Mouse (Mus musculus): ENCODE measurements around the gene Auts2. TPM values are rescaled to one million over a fixed set of nuclear protein-coding genes. Genes with fewer than 3 reads are reported as not detected.

Gene Auts2
- polyA plus RNA-seq, 2 experiments = 38.3 to 50.8 TPM

DNA sequence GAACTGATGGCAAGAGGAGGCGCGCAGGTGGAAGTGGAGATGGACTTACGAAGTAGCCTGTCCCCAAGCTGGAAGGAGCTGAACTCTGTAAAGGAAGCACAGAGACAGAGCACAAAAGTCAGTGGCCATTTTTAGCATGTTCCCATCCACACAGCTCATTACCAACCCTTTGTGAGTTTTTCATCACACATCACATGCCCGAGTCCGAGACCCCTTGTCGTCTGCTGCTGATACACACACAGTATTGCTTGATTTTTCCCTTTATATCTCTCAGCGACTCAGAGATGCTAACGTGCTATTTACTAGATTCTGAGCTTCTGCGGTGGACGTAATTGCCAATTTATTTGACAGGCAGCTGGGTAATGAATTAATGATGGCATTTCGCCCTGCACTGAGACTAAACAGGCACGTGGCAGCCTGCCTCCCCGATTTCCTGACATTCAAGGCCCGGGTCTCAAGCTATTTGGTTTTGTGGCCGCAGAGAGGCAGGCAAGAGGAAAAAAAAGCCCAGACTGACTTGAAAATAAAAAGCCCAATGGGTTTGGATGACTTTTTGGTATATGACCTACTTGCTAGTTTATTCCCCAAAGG is 512.1 kb downstream of the Auts2 start:
- ATAC-seq (ENCODE audit: low FRiP score, low read depth) (no peak), DNase-seq (ENCODE audit: low spot score) (no peak)
- Histone ChIP-seq H3K9me3 (ENCODE audit: control insufficient read depth, low read length) (no peaks in the 10 kb centered on the region), H3K36me3 (ENCODE audit: control insufficient read depth, insufficient read depth, low read length) (0 out of 2 replicates have a peak, but pooled peaks cover 3% of the 10 kb centered on the region), H3K27ac (replicated peaks; ENCODE audit: low read depth, low read length) (no peak overlapping the region), H3K9ac (ENCODE audit: low read depth, low read length, severe bottlenecking) (no peak overlapping the region), H3K4me1 (ENCODE audit: control insufficient read depth, insufficient read depth, low read length) (peaks cover 3% of the 10 kb centered on the region; the same call in 1 of the 2 replicates), H3K4me3 (replicated peaks; ENCODE audit: low read length) (no peak overlapping the region), H3K27me3 (ENCODE audit: control insufficient read depth, insufficient read depth, low read length) (no peaks in the 10 kb centered on the region), H3K4me2 (replicated peaks; ENCODE audit: low read depth, low read length, severe bottlenecking) (no peak overlapping the region)
- 35% methylated on average over 15 of the region's 15 CpGs for WGBS
- no peak for TF ChIP-seq POLR2A (IDR thresholded peaks at IDR 0.05; ENCODE audit: borderline replicate concordance, extremely low read depth, insufficient read depth, insufficient read length)

DNA sequence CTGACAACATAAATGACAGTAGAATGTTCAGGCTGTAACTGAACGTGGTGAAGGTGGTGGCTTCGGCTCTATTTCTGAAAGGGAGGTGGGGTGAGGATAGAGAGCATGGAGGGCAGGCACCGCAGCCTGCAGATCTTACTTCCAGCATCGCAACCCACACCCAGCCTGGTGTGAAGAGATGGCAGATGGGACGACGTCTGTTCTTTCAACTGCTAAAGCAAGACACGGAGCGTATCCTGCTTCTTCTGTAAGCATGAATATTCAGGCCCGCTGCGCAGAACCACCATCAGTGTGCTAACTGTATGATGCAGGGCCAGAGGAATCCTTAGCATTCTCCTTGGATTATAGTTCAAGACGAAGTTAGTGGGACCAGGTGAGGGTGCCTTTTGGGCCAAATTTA is 513.5 kb downstream of the Auts2 start:
- 76% methylated on average over 11 of the region's 11 CpGs for WGBS
- H3K27ac ChIP-seq (replicated peaks; ENCODE audit: low read depth, low read length) = no peak overlapping the region

DNA sequence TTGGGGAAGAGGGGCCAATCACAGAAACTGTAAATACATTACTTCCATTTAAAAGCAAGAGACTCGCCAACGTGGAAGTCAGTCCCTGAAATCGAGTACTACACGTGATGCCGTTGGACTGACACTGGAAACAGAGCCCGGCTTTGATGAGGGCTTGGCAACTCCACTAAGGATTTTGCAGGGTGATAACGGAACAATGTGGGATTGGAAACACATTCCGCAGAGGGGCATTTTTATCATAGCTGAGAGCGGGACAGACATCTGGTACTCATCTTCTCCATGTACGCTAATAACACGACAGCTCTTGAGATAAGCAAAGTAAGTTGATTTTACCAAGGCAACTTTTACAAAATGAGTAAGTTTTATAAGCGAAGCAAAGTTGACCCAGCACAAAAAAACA is 514.1 kb downstream of the Auts2 start:
- no peaks in the 10 kb centered on the region for H3K9me3 ChIP-seq (ENCODE audit: control insufficient read depth, low read length)
- H3K36me3 ChIP-seq (ENCODE audit: control insufficient read depth, insufficient read depth, low read length) = peaks cover 3% of the 10 kb centered on the region; the same call in 1 of the 2 replicates
- TF ChIP-seq POLR2A (IDR thresholded peaks at IDR 0.05; ENCODE audit: borderline replicate concordance, extremely low read depth, insufficient read depth, insufficient read length) = no peak
- no peak overlapping the region for H3K4me3 ChIP-seq (replicated peaks; ENCODE audit: low read length)
- DNase-seq (ENCODE audit: low spot score) (peak; percentile 66), ATAC-seq (ENCODE audit: low FRiP score, low read depth) (no peak)
- no peaks in the 10 kb centered on the region for H3K27me3 ChIP-seq (ENCODE audit: control insufficient read depth, insufficient read depth, low read length)
- no peak overlapping the region for H3K4me2 ChIP-seq (replicated peaks; ENCODE audit: low read depth, low read length, severe bottlenecking)
- H3K9ac ChIP-seq (ENCODE audit: low read depth, low read length, severe bottlenecking) = no peak overlapping the region
- 55% methylated on average over 12 of the region's 12 CpGs for WGBS
- no peak overlapping the region for H3K27ac ChIP-seq (replicated peaks; ENCODE audit: low read depth, low read length)
- peaks cover 3% of the 10 kb centered on the region; the same call in 1 of the 2 replicates for H3K4me1 ChIP-seq (ENCODE audit: control insufficient read depth, insufficient read depth, low read length)

More for the DNA sequence above, 513.5 kb downstream of the Auts2 start:
- peaks cover 3% of the 10 kb centered on the region; the same call in 1 of the 2 replicates for H3K36me3 ChIP-seq (ENCODE audit: control insufficient read depth, insufficient read depth, low read length)
- no peaks in the 10 kb centered on the region for H3K27me3 ChIP-seq (ENCODE audit: control insufficient read depth, insufficient read depth, low read length)
- DNase-seq (ENCODE audit: low spot score) = no peak
- TF ChIP-seq POLR2A (IDR thresholded peaks at IDR 0.05; ENCODE audit: borderline replicate concordance, extremely low read depth, insufficient read depth, insufficient read length) = no peak
- peaks cover 3% of the 10 kb centered on the region; the same call in 1 of the 2 replicates for H3K4me1 ChIP-seq (ENCODE audit: control insufficient read depth, insufficient read depth, low read length)
- H3K9ac ChIP-seq (ENCODE audit: low read depth, low read length, severe bottlenecking) = no peak overlapping the region
- no peak for ATAC-seq (ENCODE audit: low FRiP score, low read depth)
- H3K9me3 ChIP-seq (ENCODE audit: control insufficient read depth, low read length) = no peaks in the 10 kb centered on the region
- H3K4me3 ChIP-seq (replicated peaks; ENCODE audit: low read length) = no peak overlapping the region
- no peak overlapping the region for H3K4me2 ChIP-seq (replicated peaks; ENCODE audit: low read depth, low read length, severe bottlenecking)

DNA sequence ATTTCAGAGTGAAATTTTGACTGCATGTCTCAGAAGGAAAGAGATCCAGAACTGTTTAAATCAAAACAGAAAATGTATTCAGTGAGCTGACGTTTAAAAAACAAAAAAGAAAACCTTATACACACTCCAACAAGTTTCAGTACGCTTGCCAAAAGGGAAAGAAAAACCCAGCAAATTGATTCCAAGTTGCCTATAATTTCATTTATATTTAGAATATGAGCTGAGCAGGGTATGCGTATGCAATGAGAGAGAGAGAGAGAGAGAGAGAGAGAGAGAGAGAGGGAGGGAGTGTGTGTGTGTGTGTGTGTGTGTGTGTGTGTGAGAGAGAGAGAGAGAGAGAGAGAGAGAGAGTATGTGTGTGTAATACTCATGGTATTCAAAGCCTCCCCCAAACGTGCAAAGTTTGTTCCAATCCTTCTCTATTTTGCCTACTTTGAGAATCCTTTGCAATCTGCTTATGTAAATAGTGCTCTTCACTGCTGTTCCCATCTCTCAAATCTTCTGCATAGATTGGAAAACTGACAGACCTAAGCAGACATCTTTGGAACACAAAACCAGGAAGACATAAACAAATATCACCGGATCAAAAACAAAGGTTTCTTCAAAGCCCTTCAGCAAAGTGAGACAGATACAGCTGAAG is 515.2 kb downstream of the Auts2 start:
- Histone ChIP-seq H3K9ac (ENCODE audit: low read depth, low read length, severe bottlenecking) (no peak overlapping the region), H3K9me3 (ENCODE audit: control insufficient read depth, low read length) (no peaks in the 10 kb centered on the region), H3K4me3 (replicated peaks; ENCODE audit: low read length) (no peak overlapping the region), H3K4me2 (replicated peaks; ENCODE audit: low read depth, low read length, severe bottlenecking) (no peak overlapping the region), H3K4me1 (ENCODE audit: control insufficient read depth, insufficient read depth, low read length) (peaks cover 3% of the 10 kb centered on the region; the same call in 1 of the 2 replicates), H3K36me3 (ENCODE audit: control insufficient read depth, insufficient read depth, low read length) (peaks cover 3% of the 10 kb centered on the region; the same call in 1 of the 2 replicates), H3K27ac (replicated peaks; ENCODE audit: low read depth, low read length) (no peak overlapping the region), H3K27me3 (ENCODE audit: control insufficient read depth, insufficient read depth, low read length) (no peaks in the 10 kb centered on the region)
- WGBS = 64% methylated on average over 5 of the region's 5 CpGs
- no peak for TF ChIP-seq POLR2A (IDR thresholded peaks at IDR 0.05; ENCODE audit: borderline replicate concordance, extremely low read depth, insufficient read depth, insufficient read length)
- DNase-seq (ENCODE audit: low spot score) (peak; percentile 11), ATAC-seq (ENCODE audit: low FRiP score, low read depth) (no peak)

DNA sequence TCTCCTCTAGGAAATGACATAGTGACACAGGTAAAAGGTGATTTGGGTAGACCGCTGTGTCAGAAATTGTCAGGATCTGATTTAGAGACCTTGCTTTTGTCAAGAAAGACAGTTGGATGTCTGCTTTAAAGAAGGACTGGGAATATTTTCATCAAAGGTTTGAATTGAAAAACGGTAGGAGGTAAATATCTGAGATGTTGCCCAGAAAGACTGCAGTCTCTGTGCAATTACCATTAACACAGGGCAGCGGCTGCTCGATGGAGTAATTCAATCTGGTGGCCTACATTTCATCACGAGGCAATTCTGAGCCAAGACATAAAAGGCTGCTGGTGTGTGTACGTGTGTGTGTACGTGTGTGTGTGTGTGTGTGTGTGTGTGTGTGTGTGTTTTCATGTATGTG is 529.8 kb downstream of the Auts2 start:
- H3K36me3 ChIP-seq (ENCODE audit: control insufficient read depth, insufficient read depth, low read length) = no peaks in the 10 kb centered on the region
- WGBS = 65% methylated on average over 7 of the region's 7 CpGs
- ATAC-seq (ENCODE audit: low FRiP score, low read depth) (no peak), DNase-seq (ENCODE audit: low spot score) (no peak)
- H3K4me3 ChIP-seq (replicated peaks; ENCODE audit: low read length) = no peak overlapping the region
- H3K4me2 ChIP-seq (replicated peaks; ENCODE audit: low read depth, low read length, severe bottlenecking) = no peak overlapping the region
- no peaks in the 10 kb centered on the region for H3K9me3 ChIP-seq (ENCODE audit: control insufficient read depth, low read length)
- no peak overlapping the region for H3K27ac ChIP-seq (replicated peaks; ENCODE audit: low read depth, low read length)
- no peaks in the 10 kb centered on the region for H3K27me3 ChIP-seq (ENCODE audit: control insufficient read depth, insufficient read depth, low read length)
- H3K4me1 ChIP-seq (ENCODE audit: control insufficient read depth, insufficient read depth, low read length) = 0 out of 2 replicates have a peak, but pooled peaks cover 2% of the 10 kb centered on the region
- TF ChIP-seq POLR2A (IDR thresholded peaks at IDR 0.05; ENCODE audit: borderline replicate concordance, extremely low read depth, insufficient read depth, insufficient read length) = no peak
- H3K9ac ChIP-seq (ENCODE audit: low read depth, low read length, severe bottlenecking) = no peak overlapping the region

Measured in limb, embryonic 14.5 days (tissue).